Mouse (Mus musculus) C2C12 (cell line): ENCODE measurements at regions not wholly inside any gene's neighbourhood (a gene's known extent, or its start where the extent isn't known, plus 50 kb on each side); places are given as distances from the start of the nearest gene placed in this dataset.

Source experiments
- H3K27me3 ChIP-seq: one replicate; pipeline ENCODE4 v1.6.1; 2011; ENCODE audit not compliant: control insufficient read depth, insufficient read depth, insufficient read length
- H3K36me3 ChIP-seq: one replicate; pipeline ENCODE4 v1.6.1; 2011; ENCODE audit not compliant: control insufficient read depth, insufficient read depth
- H3K4me3 ChIP-seq: one replicate; pipeline ENCODE4 v1.5.1; 2011; ENCODE audit warnings: mild to moderate bottlenecking, control low read depth; ENCODE audit not compliant: poor library complexity, insufficient read depth, severe bottlenecking
- H3K79me2 ChIP-seq: one replicate; pipeline ENCODE4 v1.6.1; 2011; ENCODE audit not compliant: control insufficient read depth, insufficient read depth
- H3K79me3 ChIP-seq: one replicate; pipeline ENCODE4 v1.6.1; 2011; ENCODE audit warnings: low read depth, control low read depth
- H3ac ChIP-seq: one replicate; pipeline ENCODE3; 2011; ENCODE audit warnings: low read depth; ENCODE audit not compliant: control insufficient read depth, insufficient read length
- CEBPB ChIP-seq: IDR thresholded peaks from one replicate; pipeline ENCODE4 v1.6.1; 2011; ENCODE audit warnings: low read depth, mild to moderate bottlenecking, control low read depth, moderate library complexity
- CTCF ChIP-seq: IDR thresholded peaks from one replicate; pipeline ENCODE4 v1.5.1; 2011; ENCODE audit not compliant: control insufficient read depth, insufficient read depth, insufficient read length
- FOSL1 ChIP-seq: IDR thresholded peaks from one replicate; pipeline ENCODE4 v1.8.0; 2011; ENCODE audit warnings: mild to moderate bottlenecking, low read length; ENCODE audit not compliant: poor library complexity, insufficient read depth, severe bottlenecking
- MAX ChIP-seq: IDR thresholded peaks from one replicate; pipeline ENCODE4 v1.6.1; 2011; ENCODE audit warnings: mild to moderate bottlenecking, control low read depth
- MYOD1 ChIP-seq: IDR thresholded peaks from one replicate; pipeline ENCODE4 v1.6.1; 2011; ENCODE audit warnings: low read depth; ENCODE audit not compliant: control insufficient read depth, insufficient read length
- MYOG ChIP-seq: IDR thresholded peaks from one replicate; pipeline ENCODE4 v1.6.1; 2011; ENCODE audit not compliant: control insufficient read depth, insufficient read length; ENCODE audit errors: extremely low read depth
- USF1 ChIP-seq: IDR thresholded peaks from one replicate; pipeline ENCODE4 v1.6.1; 2011; ENCODE audit warnings: low read depth, mild to moderate bottlenecking, control low read depth, moderate library complexity

- no peaks in the 10 kb centered on the region for H3K27me3 ChIP-seq
- H3K36me3 ChIP-seq, result no peaks in the 10 kb centered on the region
- H3K4me3 ChIP-seq, result no peak overlapping the region
- H3ac ChIP-seq, result no peak overlapping the region
- no peak for TF ChIP-seq USF1
- no peak for TF ChIP-seq MYOD1
- TF ChIP-seq MAX, result no peak
- TF ChIP-seq CEBPB, result no peak
- TF ChIP-seq MYOG, result no peak
- TF ChIP-seq CTCF, result no peak
- TF ChIP-seq FOSL1, result no peak
- H3K79me2 ChIP-seq, result no peaks in the 10 kb centered on the region
- H3K79me3 ChIP-seq, result no peaks in the 10 kb centered on the region
These were observed 62.6 kb upstream of the Tmprss2 start for GRCm38 (mm10) chr16:97673576-97673975.

DNA sequence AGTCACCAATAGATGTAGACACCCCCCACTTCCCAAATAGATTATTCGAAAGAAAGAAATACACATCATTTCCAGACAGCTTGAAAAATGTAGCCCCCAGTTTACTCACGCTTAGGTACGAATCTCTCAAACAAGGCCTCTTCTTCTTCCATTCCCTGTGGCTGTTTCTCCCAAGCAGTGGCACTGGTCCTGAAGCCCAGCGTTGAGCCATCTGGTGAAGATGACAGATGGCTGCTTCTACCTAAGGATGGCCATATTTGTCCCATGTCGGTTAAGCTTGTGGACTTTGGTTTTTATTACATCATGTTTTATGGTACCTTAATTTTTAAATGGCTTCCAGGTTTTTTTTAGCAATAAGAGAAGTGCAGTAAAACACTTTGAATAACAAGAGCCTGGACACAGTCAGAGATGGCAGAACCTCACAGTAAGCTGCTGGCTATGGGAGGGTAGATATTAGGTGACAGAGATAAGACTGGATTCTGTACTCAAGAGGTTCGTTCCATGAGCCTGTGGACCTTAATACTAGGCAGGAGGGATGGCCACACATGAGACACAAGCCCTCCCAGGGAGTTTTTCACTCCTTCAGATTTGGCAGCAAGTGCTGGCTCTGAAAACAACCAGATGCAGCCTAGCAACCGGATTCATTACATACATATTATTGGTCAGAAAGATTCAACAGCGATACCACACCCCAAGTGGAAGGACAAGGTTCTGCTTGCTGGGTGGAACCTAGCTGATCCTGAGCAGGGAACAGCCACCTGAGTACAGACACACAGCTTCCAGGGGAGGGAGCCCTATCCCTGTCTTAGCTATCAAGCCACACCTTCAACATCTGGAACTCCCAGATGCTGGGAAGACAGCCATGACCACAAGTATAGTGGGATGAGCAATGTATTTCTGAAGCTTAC lies 59.4 kb upstream of the Tmprss2 start:
- Histone ChIP-seq H3K4me3 (no peak overlapping the region), H3K79me2 (no peaks in the 10 kb centered on the region), H3K27me3 (no peaks in the 10 kb centered on the region), H3K79me3 (no peaks in the 10 kb centered on the region), H3K36me3 (no peaks in the 10 kb centered on the region), H3ac (no peak overlapping the region)
- TF ChIP-seq MYOG, result no peak
- no peak for TF ChIP-seq MAX
- TF ChIP-seq MYOD1, result no peak
- no peak for TF ChIP-seq CEBPB
- TF ChIP-seq FOSL1, result no peak
- no peak for TF ChIP-seq CTCF
- no peak for TF ChIP-seq USF1

- Histone ChIP-seq H3K36me3 (no peaks in the 10 kb centered on the region), H3ac (no peak overlapping the region), H3K4me3 (no peak overlapping the region), H3K79me2 (no peaks in the 10 kb centered on the region), H3K27me3 (no peaks in the 10 kb centered on the region), H3K79me3 (no peaks in the 10 kb centered on the region)
- no peak for TF ChIP-seq CEBPB
- TF ChIP-seq MYOD1, result no peak
- TF ChIP-seq MYOG, result no peak
- TF ChIP-seq MAX, result no peak
- no peak for TF ChIP-seq FOSL1
- no peak for TF ChIP-seq CTCF
- no peak for TF ChIP-seq USF1
These were observed 56.5 kb upstream of the Tmprss2 start for GRCm38 (mm10) chr16:97667536-97667935.

DNA sequence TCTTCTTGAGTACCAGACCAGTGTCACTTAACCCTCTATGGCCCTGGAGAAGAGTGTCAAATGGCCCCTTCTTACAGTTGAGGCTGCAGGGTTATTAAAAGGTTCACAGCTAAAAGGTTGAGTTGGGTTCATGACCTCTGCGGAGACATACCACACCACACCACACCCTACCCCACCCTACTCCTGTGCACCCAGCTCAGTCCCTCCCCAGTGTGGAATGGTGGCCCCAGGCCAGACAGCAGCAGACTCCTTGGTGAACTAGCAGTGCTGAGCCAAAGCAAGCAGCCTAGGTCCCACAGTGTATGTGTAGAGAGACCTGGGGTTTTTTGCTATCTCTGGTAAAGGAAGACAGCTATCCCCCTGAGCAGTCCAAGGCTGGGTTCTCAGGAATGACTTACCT lies 54.5 kb upstream of the Tmprss2 start:
- Histone ChIP-seq H3ac (no peak overlapping the region), H3K27me3 (no peaks in the 10 kb centered on the region), H3K79me2 (no peaks in the 10 kb centered on the region), H3K36me3 (no peaks in the 10 kb centered on the region), H3K4me3 (no peak overlapping the region), H3K79me3 (no peaks in the 10 kb centered on the region)
- TF ChIP-seq USF1 (no peak), CTCF (no peak), MAX (no peak), CEBPB (no peak), MYOG (no peak), MYOD1 (no peak), FOSL1 (no peak)
